Mouse (Mus musculus) T-helper 1 cell (primary cell): ENCODE results near the gene Neurl3.

Source experiments
- in situ Hi-C: fragments of 300-600 bp; cut with MboI, MseI; formaldehyde crosslinking; loops from one replicate; pipeline ENCODE4 v1.15.1; 2025; ENCODE audit warnings: high pct_unique_total_duplicates

The Neurl3 gene

GRCm38 (mm10) chr1:36274455-36274854, at the start of gene Neurl3:
TSS of gene Neurl3 (minus strand) at chr1:36274679.
- in situ Hi-C loops, result loop anchor here (5.0 kb wide), 1 partner anchor 127 kb away; no protein-coding TSS in a partner anchor

GRCm38 (mm10) chr1:36323746-36324448, 49.4 kb upstream of the Neurl3 start:
- in situ Hi-C loops, result loop anchor here (10.0 kb wide), 1 partner anchor 981 kb away; no protein-coding TSS in a partner anchor

GRCm38 (mm10) chr1:36323076-36323475, 48.6 kb upstream of the Neurl3 start:
- in situ Hi-C loops, result loop anchor here (10.0 kb wide), 1 partner anchor 982 kb away; no protein-coding TSS in a partner anchor

- in situ Hi-C loops, result loop anchor here (10.0 kb wide), 1 partner anchor 983 kb away; no protein-coding TSS in a partner anchor
Measured at GRCm38 (mm10) chr1:36321829-36322573, 47.5 kb upstream of the Neurl3 start.

GRCm38 (mm10) chr1:36321164-36321563, 46.7 kb upstream of the Neurl3 start:
- in situ Hi-C loops, result loop anchor here (10.0 kb wide), 1 partner anchor 984 kb away; no protein-coding TSS in a partner anchor

- in situ Hi-C loops, result no loop called here
Measured at GRCm38 (mm10) chr1:36315776-36316100, 41.3 kb upstream of the Neurl3 start.

GRCm38 (mm10) chr1:36314959-36315775, 40.7 kb upstream of the Neurl3 start:
- in situ Hi-C loops, result no loop called here

GRCm38 (mm10) chr1:36309498-36309901, 35.0 kb upstream of the Neurl3 start:
- in situ Hi-C loops, result no loop called here

GRCm38 (mm10) chr1:36308966-36309475, 34.5 kb upstream of the Neurl3 start:
- in situ Hi-C loops, result no loop called here

GRCm38 (mm10) chr1:36308451-36308901, 34.0 kb upstream of the Neurl3 start:
- in situ Hi-C loops, result no loop called here

- in situ Hi-C loops, result no loop called here
Measured at GRCm38 (mm10) chr1:36307495-36308280, 33.2 kb upstream of the Neurl3 start, which contains the start of gene Arid5a. TSS of gene Arid5a (plus strand) at chr1:36307733.

GRCm38 (mm10) chr1:36307121-36307494, 32.6 kb upstream of the Neurl3 start:
- in situ Hi-C loops, result no loop called here

- in situ Hi-C loops, result no loop called here
Measured at GRCm38 (mm10) chr1:36306120-36306519, 31.6 kb upstream of the Neurl3 start.

GRCm38 (mm10) chr1:36304764-36305163, 30.3 kb upstream of the Neurl3 start:
- in situ Hi-C loops, result no loop called here

GRCm38 (mm10) chr1:36303381-36304320, 29.2 kb upstream of the Neurl3 start:
- in situ Hi-C loops, result no loop called here

GRCm38 (mm10) chr1:36302957-36303356, 28.5 kb upstream of the Neurl3 start:
- in situ Hi-C loops, result no loop called here

GRCm38 (mm10) chr1:36302273-36302672, 27.8 kb upstream of the Neurl3 start:
- in situ Hi-C loops, result no loop called here

- in situ Hi-C loops, result no loop called here
Measured at GRCm38 (mm10) chr1:36300486-36300885, 26.0 kb upstream of the Neurl3 start.

- in situ Hi-C loops, result no loop called here
Measured at GRCm38 (mm10) chr1:36299676-36300075, 25.2 kb upstream of the Neurl3 start.

GRCm38 (mm10) chr1:36299126-36299525, 24.6 kb upstream of the Neurl3 start:
- in situ Hi-C loops, result no loop called here
